Mouse (Mus musculus): ENCODE measurements at regions not wholly inside any gene's neighbourhood (a gene's known extent, or its start where the extent isn't known, plus 50 kb on each side); places are given as distances from the start of the nearest gene placed in this dataset.

DNA sequence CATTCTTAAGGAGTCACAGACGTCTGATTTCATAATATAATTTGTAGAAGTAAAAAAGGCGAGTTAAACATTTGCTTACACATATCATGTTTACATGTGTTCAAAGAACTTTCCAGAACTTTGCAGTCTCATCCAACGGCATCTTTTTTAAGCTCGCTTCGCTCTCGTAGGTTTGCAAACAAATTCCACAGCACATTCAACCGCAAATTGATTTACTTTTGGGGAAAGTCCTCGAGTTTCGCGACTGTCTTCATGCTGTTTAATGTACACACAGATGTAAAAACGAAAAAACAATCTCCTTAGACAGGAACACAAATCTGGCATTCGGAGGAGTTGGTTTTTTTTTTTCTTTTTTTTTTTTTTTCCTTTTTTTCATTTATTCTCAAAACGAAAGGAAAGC, 559.3 kb upstream of the 3110018I06Rik start:
- DNase-seq = no peak

DNA sequence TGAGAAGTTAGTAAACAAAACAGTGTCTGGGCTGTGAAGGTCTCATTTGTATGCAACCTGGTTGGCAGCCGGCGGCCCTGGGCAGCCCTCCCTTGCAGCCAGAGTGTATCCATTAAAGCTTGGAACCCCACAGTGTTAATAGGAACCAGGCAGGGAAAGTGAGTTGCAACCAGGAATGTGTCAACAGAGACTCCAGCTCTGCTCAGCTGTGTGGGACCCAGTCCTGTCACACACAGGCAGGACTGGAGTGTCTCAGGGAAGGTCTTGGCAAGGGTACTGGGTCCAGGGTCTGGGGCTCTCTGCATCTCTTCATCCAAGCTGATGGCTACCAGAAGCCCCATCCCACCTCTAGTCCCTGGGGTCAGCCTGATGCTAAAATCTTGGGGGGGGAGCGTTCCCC, 556.8 kb upstream of the 3110018I06Rik start:
- DNase-seq = no peak

DNA sequence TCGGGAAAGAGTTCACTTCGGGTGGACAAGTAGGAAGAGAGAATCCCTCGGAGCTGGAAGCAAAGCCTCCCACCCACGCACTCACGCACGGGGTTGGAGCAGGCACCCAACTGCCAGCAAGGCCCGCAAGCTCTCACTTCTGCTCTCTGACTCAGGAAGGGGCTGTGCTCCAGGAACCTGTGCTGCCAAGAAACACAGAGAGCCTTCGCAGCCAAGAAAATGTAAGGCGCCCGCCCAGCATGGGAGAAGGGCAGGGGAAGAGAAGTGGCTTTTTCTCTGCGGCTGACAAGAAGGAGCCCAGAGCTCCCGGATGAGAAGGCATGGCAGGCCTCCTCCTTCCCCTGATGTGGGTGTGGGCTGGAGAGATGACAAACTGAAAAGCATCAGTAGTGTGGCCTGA, 549.1 kb upstream of the 3110018I06Rik start:
- DNase-seq = peak; percentile 49

DNA sequence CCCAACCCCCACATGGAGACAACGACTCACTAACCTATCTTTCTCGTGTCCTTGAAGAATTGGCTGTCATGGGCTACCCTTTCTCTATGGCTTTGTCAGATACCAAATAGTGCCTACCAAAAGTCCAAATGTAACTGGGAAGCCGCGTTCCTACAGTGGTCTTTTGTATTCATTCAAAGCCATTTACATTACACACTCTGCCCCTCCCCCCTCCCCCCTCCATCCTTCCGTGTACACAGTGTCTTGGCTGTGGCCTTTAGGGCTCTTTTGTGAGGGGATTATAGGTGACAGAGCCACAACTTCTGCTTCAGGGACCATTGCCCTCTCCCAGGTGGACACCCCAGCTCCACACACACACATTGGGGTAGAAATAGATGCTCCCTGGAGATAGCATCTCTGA, 544.6 kb upstream of the 3110018I06Rik start:
- DNase-seq = no peak

DNA sequence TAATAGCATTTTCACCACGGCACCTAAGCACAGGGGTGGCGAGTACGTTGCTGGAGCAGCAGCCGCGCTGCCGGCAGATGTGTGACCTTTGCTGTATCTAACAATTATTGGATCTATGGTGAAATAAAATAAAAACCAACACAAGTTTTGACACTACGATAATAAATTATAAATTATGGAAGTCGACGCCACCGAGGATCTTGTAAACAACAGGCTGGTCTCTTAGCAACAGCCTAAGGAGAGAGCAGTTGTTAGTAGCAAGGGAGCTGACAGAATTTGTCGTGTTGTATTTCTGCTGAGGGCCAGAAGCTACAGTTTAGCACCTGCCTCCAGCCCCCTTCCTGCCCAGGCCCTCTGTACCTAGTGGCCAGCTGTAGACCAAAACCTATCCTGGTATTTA, 535.8 kb upstream of the 3110018I06Rik start:
- DNase-seq = no peak

DNA sequence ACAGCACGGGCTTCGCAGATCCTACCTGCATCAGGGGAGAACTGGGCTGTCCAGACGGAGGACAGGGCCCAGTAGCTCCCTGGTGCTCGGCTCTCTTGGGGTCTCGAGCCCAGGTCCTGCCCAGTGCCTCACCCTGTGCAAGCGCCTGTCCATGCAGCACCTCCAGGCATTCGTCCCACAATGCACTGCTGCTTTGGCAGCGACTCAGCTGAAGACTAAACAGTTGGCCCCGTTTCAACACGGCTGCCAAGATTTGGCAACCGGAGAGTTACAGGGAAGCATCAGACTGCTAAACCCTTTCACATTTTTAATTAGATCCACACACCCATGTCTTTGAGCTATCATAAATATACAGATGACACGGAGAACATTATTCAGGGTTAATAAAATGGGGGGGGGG, 532.7 kb upstream of the 3110018I06Rik start:
- DNase-seq = peak; percentile 86

DNA sequence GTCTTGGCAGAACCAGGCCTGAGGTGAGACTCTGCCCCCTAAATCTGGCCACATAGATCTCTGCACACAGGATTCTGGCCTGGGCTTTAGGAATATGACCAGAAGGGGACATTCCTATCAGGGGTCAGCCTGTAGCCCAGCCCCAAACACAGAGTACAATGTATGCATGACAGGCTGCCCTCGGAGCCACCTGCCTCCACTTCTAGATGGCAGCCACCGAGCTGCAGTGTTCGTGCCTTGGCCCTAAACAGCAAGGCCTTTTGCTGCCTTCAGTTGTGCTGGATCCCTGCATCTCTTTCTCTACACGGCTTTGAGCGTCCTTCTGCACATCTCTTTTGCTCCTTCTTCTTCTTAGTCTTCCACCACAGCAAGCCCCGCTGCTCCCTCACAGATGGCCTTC, 532.2 kb upstream of the 3110018I06Rik start:
- peak; percentile 9 for DNase-seq

DNA sequence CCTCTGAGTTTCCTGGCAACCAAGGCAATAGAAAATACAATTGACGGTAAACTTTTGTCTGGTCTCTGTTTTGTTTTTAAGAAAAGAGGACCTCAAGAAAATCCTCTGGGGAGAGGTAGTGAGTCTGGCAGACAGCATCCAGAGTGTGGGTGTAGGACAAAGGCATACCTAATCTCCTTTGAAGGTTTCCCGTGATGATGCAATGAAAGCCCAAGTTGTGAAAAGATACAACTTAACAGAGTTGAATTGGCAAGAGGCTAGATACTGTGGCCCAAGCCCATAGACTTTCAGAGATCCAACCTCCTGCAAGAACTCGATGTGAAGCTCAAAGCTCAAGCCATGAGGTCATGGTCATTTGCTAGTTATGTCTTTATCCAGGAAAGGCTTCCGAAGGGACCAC, 526.4 kb upstream of the 3110018I06Rik start:
- DNase-seq = no peak

DNA sequence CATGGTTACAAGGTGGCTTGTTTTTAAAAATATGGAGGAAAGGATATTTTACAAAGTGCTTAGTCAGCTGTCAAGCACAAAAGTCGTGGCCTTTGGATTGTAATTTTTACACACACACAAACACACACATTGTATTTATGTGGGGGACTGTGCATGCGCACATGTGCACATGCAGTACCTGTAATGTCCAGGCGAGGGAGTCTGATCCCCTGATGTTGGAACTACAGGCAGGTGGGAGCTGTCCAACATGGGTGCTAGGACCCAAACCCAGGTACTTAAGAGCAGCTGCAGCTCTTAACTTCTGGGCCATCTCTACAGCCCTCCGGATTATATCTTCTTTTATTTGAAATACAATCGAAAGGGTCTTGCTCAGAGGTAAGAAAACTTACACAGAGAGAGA, 524.7 kb upstream of the 3110018I06Rik start:
- DNase-seq = no peak

DNA sequence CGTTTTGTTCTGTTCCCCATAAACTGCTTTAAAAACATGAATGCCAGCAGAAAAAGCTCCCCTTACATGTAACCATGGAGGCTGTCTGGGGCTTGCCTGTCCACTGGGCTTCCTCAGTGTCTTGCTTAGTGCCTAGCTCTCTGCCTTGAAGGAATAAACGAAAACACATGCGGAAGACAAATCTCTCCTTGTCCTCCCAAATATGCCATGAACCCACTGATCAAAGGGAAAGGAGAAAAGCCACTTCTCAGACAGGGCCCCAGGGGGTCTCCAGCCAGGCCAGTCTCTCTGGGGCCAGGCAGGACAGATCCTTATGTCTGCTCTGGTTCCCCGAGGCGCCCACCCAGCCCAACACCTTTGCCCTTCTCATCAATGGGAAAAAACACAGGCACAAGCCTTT, 518.6 kb upstream of the 3110018I06Rik start:
- no peak for DNase-seq

DNA sequence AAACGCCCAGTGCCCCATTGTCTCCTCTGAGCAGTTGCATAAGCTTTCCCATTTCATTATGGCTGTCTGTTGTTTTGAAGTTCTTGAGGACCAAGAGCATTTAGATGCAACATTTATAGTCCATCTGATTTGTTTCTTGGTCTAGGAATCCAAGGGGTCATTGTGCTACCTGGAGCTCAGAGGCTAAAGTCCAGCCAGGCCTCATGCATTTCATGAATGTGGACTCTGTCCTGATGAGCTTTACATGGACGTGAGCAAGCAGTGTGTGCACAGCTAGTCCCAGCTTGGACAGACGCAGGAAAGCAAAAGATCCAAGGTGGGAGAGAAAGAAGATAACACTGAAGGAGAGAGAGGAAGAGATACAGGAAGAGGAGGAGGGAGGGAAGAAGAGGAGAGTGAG, 496.0 kb upstream of the 3110018I06Rik start:
- no peak for DNase-seq

DNA sequence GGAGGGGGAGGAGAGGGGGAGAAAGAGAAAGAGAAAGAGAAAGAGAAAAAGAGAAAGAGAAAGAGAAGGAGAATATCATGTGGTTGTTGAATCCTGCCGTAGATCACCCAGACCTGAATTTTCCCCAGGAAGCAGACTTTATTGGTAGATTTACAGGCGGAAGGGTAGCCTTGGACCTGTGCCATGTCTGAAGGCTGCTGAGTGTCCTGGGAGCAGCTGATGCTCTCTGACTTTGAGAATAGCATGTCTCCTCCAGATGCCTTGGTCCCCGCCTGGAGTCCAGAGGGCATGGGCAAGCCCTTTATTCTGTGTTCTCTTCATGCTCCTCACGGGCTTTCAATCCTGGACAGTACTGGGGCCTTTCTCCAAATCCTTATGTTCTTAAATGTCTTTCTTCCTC, 495.4 kb upstream of the 3110018I06Rik start:
- no peak for DNase-seq

DNA sequence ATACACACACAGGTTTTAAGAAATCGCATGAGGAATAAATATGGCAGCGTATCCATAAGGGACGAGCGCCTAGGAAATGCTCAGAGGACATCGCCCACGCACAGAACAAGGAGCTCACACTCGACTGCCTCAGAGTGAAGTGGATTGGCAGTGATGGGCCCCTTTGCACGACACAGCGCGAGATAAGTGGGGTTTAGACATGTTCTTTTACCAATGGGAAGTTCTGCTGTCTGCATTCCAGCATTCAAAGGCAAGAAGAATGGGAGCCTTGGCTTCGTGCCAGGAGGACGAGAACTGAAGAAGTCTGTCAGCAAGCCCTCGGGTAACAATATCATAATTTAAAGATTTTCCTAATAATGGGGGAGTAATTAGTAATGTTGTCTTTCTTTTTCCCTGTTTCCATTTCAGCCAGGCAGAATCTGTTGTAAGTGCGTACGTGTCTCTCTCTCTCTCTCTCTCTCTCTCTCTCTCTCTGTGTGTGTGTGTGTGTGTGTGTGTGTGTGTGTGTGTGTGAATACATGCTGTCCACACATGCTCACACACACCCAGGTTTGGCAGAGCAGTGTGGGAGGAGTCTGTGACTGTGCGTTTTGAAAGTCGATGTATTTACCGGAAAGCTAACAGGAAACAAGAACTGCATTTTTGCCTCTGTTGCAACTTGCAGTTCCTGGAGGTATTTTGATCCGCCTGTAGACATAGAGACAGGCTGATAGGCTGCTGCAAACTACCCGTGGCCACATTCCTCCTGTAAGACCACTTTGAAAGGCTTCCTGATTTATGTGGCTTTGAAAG, 477.2 kb upstream of the 3110018I06Rik start:
- no peak for DNase-seq

DNA sequence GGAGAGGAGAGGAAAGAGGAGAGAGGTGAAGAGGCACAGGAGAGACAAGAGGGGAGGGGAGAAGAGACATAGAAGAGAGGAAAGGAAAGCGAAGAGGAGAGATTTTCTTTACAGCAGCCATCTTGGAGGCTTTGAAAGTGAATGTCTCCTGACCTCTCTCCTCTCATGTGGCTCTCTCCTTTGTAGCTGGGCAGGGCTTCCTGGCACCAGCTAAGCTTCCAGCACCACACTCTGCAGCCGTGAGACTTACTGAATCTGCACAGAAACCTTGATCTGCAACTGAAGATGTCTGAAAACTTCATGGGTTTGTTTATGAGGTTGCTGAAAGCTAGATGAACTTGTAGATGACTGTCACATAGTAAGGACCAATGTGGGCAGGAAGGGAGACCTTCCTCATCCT, 471.6 kb upstream of the 3110018I06Rik start:
- no peak for DNase-seq

DNA sequence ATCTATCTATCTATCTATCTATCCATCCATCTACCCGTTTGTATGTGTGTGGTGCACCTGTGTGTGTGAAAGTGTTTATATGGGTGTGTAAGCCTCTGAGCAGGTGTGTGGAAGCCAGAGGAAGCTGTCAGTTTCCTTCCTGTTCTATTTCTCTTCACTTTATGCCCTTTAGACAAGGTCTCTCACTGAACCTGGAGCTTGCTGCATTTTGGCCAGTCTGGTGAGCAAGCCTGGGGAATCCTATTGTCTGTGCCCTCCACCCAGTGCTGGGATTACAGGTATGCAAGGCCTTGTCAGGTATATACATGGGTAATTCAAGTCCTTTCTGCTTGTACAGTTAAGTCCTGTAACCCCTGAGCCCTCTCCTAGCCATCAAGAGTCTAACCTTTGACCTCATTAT, 466.6 kb upstream of the 3110018I06Rik start:
- no peak for DNase-seq

DNA sequence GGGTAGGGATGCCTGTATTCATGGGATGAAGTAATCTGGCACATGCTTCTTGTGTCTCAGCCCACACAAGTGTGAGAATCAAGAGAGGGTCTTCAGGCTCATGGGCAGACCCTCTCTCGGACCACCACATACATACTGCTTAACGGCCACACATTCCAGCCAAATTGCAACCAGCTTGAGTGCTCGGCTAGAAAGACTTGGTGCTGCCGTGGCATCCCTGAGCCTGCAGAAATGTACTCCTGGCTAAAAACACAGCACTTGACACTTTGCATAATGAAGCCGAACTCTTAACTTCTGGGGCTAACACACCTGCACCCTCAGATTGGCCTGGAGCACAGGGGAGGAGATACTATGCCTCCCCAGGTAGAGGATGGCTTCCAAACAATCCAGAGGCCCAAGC, 461.6 kb upstream of the 3110018I06Rik start:
- DNase-seq = no peak

DNA sequence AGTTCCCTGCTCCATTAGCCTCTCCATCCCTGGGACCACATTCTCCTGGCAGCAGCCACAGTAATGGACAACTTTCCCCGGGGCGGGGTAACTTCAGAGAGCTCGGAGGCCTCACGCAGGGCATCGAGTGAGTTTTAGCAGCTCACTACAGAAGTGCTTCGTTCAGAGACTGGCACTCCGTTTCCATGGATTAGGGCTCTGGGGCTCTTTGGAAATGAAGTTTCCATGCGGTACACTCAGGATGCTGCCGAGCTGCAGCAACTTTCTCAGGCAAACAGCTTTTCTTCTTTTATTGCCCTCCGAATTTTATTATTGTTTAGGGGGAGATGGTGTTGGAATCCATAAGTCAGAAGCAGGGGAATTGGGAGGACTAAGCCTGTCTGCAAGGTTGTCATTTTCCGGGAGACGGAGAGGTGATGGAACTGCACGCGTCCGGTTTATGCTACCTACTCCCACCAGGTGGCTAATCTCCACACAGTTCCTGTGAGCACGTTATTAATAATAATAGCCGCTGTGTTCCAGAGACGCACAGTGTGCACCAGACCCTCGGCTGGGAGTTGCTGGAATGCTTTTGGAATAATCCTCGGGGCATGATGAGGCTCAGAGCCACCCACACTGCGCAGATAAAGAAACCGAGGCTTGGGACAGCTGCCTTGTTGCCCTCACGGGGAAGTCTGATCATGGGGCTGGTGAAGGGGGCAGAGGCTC, 460.4 kb upstream of the 3110018I06Rik start:
- DNase-seq = no peak

DNA sequence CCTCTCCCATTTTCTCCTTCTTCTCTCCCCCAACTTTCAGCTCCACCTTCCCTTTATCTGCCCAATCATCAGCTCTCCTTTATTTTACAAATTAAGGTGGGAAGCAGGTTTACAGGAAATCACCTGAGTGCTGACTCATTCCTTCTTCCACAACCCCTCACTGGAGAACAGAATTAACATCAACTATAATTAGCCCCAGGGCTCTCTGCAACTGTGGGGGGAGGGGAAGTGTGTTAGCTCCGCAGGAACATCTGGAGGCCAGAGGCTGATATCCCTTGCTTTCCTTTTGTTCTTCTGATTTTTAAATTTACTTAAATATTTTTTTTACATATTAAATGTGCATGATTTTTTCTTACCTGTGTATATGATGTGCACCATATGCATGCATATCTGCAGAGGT, 459.4 kb upstream of the 3110018I06Rik start:
- DNase-seq = no peak

DNA sequence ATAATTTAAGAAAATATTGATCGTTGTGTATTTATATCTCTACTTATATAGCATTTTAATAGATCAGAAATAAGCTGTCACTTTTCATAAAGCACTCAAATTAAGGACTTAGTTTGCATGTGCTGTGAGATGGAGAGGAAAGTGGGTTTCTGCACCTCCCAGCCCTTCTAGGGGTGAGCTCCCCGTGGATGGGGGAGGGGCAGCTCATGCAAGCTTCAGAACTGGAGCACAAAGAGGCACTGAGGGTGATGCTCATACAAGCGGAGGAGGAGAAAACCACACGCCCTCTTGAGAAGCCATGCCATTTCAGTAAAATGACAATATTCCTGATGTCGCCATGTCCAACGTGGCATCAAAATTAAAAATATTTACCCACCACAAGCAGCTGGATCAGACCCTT, 452.1 kb upstream of the 3110018I06Rik start:
- DNase-seq = no peak

DNA sequence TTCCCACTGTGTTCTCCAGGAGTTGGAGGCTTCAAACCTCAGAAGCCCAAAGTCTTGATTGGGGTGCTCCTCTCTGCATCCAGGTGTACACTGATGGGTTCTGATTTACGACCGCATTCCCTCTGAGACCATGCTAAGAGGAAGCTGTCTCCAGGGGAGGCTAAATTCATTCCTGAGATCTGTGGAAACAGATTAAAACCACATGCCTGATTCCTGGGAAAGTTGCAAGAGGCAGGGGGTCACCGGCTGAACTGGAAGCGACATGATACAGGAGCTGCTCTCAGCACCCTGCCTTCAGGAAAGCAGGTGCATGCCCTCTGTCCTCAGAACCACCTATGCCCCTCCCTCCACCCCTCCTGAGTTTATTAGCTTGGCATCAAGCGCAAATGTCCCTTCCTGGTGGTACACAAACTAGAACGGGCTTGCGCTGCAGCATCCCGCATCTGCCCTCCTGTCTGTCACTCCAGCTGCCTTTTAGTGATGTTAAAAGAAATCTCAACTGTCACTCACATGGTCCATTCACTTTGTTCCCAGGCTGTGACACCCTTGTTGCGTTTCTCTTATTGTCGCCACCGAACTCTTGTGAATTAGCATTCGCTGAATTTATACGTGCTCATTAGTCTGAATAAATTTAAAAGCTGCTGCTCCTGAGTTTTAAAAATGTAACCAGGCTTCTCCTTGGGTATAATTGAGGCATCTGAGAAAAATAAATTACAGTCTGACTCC, 446.3 kb upstream of the 3110018I06Rik start:
- DNase-seq = no peak

DNA sequence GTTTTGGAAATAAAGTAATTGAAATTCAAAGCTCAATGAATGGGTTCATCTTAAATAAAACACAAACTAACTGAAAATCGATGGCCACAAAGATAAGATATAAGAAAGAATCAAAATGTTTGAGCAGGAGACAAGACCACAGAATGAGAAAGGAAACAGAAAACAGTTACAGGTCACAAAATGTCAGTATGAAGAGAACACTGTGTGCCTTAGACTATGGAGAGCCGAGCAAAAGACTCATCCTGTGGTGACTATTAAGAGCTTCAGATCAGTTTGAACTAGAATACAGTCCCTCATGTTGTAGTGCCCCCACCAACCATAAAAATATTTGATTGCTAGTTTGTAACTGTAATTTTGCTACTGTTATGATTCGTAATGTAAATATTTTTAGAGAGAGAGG, 441.9 kb upstream of the 3110018I06Rik start:
- DNase-seq = no peak

DNA sequence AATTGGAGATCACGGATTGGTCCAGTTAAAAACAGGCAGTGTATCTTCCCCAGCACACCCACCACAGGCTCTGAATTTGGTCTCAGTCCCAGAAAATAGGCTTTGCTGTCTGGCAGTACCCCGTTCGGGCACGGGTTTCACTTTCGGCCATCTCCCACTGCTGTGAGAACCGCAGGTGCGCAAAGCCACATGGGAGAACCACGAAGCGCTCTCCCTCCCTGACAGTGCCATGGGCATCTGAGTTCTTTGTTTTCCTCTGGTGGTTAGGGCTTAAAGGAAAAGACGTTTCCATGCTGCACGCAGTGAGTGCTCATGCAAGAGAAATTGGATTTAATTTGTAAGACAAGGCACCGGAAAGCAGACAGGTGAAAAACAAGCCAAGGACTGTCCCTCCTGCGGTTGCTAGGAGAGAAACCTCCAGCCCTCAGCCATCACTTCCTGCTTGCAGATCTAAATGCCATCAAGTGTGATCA, 441.3 kb upstream of the 3110018I06Rik start:
- DNase-seq = peak; percentile 54

DNA sequence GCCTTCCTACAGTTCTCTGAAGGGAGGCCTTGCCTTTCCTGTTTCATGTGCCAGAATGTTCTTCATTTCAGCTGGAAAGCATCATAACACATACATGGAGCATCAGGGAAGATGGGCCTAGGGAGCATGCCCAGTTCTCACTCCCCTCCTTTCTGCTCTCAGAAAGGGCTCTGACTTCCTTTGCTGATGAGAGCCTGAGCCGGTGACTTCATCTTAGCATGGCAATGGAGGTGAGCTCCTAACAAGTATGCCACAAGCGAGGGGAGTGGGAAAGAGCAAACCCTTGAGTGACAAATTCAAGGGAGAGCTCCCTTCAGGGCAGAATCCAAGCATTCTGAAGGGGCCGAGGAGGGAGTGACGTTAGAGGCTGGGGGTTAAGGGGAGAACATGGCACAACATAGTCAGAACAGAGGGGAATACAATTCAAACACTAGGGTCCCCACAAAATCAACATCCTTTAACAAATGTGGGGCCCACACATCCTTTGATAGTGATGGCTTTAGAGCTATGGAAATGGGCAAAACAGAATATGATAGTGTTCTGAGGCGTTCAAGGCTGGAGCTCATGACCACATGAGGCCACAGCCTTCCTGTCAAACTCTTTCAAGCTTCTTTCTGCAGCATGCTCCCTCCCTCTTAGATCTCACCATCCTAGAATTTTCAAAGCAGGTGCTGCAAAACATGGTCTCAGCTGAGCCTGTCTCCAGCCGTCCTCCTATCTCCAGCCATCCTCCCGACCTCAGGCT, 437.4 kb upstream of the 3110018I06Rik start:
- no peak for DNase-seq
